Mouse (Mus musculus) neural tube, embryonic 12.5 days (tissue): ENCODE data around the gene Fign. TPM values are rescaled to one million over a fixed set of nuclear protein-coding genes. Genes with fewer than 3 reads are reported as not detected.

Source experiments
- ATAC-seq: fragments of 200-750 bp; cut with Nextera tagmentation; 2 replicates; pipeline ENCODE4 v1.8.0; 2017; ENCODE audit warnings: low read depth, mild to moderate bottlenecking, moderate TSS enrichment, moderate library complexity; ENCODE audit not compliant: low FRiP score
- H3K27ac ChIP-seq: fragments of 300-500 bp; sonication (generic); 2 replicates; pipeline ENCODE4 v1.5.1; 2016
- H3K27me3 ChIP-seq: fragments of 300-500 bp; sonication (generic); replicated peaks from 2 replicates; pipeline ENCODE4 v1.6.1; 2016; ENCODE audit warnings: mild to moderate bottlenecking
- H3K36me3 ChIP-seq: fragments of 300-500 bp; sonication (generic); 2 replicates; pipeline ENCODE4 v1.6.1; 2016; ENCODE audit warnings: mild to moderate bottlenecking
- H3K4me1 ChIP-seq: fragments of 300-500 bp; sonication (generic); 2 replicates; pipeline ENCODE4 v1.6.1; 2016
- H3K4me2 ChIP-seq: fragments of 300-500 bp; sonication (generic); replicated peaks from 2 replicates; pipeline ENCODE4 v1.6.1; 2016; ENCODE audit warnings: mild to moderate bottlenecking
- H3K4me3 ChIP-seq: fragments of 300-500 bp; sonication (generic); 2 replicates; pipeline ENCODE4 v1.5.1; 2016
- H3K9ac ChIP-seq: fragments of 300-500 bp; sonication (generic); 2 replicates; pipeline ENCODE4 v1.6.1; 2016; ENCODE audit warnings: mild to moderate bottlenecking
- H3K9me3 ChIP-seq: fragments of 300-500 bp; sonication (generic); 2 replicates; pipeline ENCODE4 v1.6.1; 2016; ENCODE audit warnings: mild to moderate bottlenecking
- WGBS: fragments of 180-500 bp; shearing (Covaris S2); methylation state at CpG from one replicate; pipeline ENCODE4 v1.1.7; 2016; 5-methylcytosine and 5-hydroxymethylcytosine counted together
- polyA plus RNA-seq: library from polyadenylated mRNA; unstranded; fragments of >200 nt; fragmentation: Nextera tagmentation; extraction: Ambion mirVana; gene quantifications from 2 replicates; pipeline ENCODE4 v1.2.1, GENCODE M21; 2016

Fign gene
- polyA plus RNA-seq, 1 experiment from 2014 or later, result 16.2 TPM

DNA sequence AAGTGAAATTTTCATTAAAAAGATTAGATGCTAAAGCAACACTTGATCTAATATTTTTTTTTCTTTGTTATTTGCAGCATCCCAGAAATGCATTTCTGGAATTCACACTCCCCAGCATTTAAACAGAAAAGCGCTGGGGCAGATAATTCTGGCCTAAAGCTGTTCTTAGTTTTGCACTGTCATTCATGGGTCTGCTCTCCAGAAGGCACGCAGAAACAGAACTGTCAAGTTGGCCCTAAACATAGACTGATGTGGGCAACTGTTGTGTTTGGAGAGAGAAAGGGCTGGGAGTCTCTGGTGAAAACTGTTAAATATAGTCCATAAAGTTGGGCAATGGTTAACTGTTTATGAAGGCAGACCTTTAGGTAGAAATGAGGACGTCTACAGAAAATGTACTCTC, 62.4 kb downstream of the Fign start:
- H3K4me1 ChIP-seq, result no peaks in the 10 kb centered on the region
- H3K9ac ChIP-seq, result no peak overlapping the region
- no peaks in the 10 kb centered on the region for H3K9me3 ChIP-seq
- no peaks in the 10 kb centered on the region for H3K36me3 ChIP-seq
- ATAC-seq, result no peak
- no peak overlapping the region for H3K27ac ChIP-seq
- H3K27me3 ChIP-seq, result no peaks in the 10 kb centered on the region
- H3K4me3 ChIP-seq, result no peak overlapping the region
- WGBS, result 76% methylated on average over 3 of the region's 3 CpGs
- H3K4me2 ChIP-seq, result no peak overlapping the region

DNA sequence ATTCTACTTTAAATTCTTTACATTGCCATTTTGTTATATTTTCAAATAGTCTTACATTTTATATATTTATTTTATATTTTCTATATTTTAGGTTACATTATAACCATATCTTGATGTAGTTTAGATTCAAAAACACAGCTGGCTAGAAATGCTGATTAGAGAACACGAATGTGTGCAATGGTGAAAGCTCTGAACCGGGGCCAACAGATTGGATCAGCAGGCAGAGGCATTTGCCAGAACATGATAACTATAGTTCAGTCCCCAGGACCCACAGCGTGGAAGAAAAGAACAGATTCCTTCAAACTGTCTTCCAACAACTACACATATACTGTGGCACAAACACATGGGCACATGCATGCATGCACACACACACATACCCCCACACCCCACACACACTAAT, 64.0 kb downstream of the Fign start:
- no peaks in the 10 kb centered on the region for H3K36me3 ChIP-seq

DNA sequence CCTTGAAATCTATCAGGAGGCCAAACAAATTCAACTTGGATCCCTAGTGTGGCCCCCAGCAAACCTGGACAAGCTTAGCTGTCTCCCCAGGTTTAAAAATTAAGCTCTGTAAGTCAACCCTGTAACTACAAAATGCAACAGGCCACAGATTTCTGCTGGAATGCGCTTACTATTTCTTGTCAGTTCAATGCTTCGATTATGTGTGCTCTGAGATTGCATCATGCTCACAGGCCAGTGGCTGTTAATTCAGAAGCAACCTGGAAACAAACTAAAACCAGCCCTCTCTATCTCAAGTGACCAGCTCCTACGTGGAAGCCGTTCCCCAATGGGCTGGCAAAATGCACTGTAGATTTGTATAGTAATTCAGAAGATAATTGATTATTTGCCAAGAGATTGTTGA, 71.9 kb downstream of the Fign start:
- ATAC-seq, result no peak
- Histone ChIP-seq H3K4me2 (no peak overlapping the region), H3K4me3 (no peak overlapping the region), H3K4me1 (no peaks in the 10 kb centered on the region), H3K27me3 (no peaks in the 10 kb centered on the region), H3K9me3 (no peaks in the 10 kb centered on the region), H3K27ac (no peak overlapping the region), H3K36me3 (no peaks in the 10 kb centered on the region), H3K9ac (no peak overlapping the region)
- WGBS, result 85% methylated on average over 4 of the region's 4 CpGs

More for the DNA sequence above, 64.0 kb downstream of the Fign start:
- Histone ChIP-seq H3K4me2 (no peak overlapping the region), H3K9me3 (no peaks in the 10 kb centered on the region), H3K4me3 (no peak overlapping the region), H3K9ac (no peak overlapping the region), H3K27ac (no peak overlapping the region), H3K27me3 (no peaks in the 10 kb centered on the region), H3K4me1 (no peaks in the 10 kb centered on the region)
- 90% methylated on average over 3 of the region's 3 CpGs for WGBS
- no peak for ATAC-seq

DNA sequence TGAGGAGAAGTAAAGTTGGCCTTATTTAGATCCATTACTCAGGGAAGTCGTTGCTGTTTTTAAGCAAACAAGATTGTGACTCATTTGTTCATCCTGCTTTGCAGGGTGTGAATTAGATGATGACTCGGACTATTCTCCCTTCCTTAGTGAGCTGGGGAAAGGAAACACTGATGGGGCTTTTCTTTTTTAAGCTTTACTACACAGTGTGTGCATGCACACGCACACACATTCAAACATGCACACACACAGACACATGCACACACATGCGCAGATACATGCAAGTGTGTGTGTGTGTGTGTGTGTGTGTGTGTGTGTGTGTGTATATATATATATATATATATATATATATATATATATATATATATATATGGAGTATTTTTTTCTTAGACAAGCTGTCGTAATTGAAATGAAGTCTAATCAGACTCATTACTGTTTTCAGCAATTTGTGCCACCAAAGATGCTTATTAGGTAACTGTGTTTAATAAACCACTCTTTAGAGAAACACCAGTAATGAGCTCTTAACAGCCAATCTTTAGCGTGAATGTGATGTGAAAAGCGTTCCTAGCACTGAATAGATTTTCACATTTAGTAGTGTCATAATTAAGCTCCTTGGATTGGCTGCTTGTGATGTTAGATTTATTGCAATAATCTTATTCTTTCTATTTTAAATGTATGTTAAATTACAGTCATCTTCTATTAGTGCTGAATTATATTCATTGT, 103.4 kb downstream of the Fign start:
- no peak for ATAC-seq
- Histone ChIP-seq H3K9me3 (no peaks in the 10 kb centered on the region), H3K27ac (no peak overlapping the region)

DNA sequence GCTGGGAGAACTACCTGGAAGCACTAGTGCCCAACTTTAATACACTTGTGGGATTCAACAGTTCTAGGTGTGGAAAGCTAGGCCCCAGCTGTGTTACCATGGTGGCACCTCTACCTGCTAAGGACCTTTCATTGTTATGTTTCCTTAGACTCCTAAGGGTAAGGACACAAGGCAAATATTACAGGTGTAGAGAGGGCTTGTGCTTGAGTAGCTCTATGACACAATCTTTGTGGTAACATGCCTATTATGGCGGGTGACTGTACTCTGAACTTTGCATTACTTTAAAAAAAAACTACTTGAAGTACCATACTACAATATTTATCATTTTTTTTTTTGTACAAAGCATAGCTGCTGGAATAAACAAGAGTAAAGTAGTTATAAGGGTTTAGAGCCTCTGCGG, 112.4 kb downstream of the Fign start:
- H3K4me1 ChIP-seq, result peaks cover 13% of the 10 kb centered on the region; the same call in 1 of the 2 replicates
- no peak overlapping the region for H3K9ac ChIP-seq
- no peaks in the 10 kb centered on the region for H3K27me3 ChIP-seq
- no peak for ATAC-seq
- H3K4me3 ChIP-seq, result no peak overlapping the region
- no peaks in the 10 kb centered on the region for H3K9me3 ChIP-seq
- peaks cover under 1% of the 10 kb centered on the region; the same call in 1 of the 2 replicates for H3K36me3 ChIP-seq
- H3K27ac ChIP-seq, result no peak overlapping the region
- 94% methylated on average over 2 of the region's 2 CpGs for WGBS
- no peak overlapping the region for H3K4me2 ChIP-seq

More for the DNA sequence above, 103.4 kb downstream of the Fign start:
- Histone ChIP-seq H3K36me3 (no peaks in the 10 kb centered on the region), H3K9ac (no peak overlapping the region), H3K4me3 (no peak overlapping the region), H3K27me3 (no peaks in the 10 kb centered on the region), H3K4me2 (no peak overlapping the region), H3K4me1 (no peaks in the 10 kb centered on the region)
- 83% methylated on average over 7 of the region's 7 CpGs for WGBS

DNA sequence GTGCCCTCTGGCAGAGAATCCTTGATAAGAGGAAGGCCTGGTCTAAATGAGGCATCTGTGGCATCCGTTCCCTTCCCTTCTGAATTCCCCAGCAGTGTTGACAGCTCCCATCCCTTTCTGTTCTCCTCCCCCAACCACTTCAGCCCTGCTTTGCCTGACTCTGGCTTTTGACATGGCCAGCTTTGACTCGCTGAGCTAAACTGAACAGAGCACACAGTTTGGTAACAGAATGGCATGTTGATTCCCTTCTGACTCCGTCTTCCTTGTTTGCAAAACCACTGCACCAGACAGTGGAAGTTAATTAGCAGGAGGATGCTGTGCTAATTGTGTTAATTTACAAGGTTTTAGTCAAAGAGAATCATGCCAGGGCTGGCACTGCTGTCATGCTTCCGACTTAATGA, 115.5 kb downstream of the Fign start:
- Histone ChIP-seq H3K36me3 (peaks cover 23% of the 10 kb centered on the region), H3K4me3 (no peak overlapping the region), H3K9ac (no peak overlapping the region), H3K27me3 (no peaks in the 10 kb centered on the region), H3K4me1 (peaks cover 13% of the 10 kb centered on the region; the same call in 1 of the 2 replicates), H3K4me2 (no peak overlapping the region), H3K27ac (no peak overlapping the region), H3K9me3 (no peaks in the 10 kb centered on the region)
- no peak for ATAC-seq
- 26% methylated on average over 4 of the region's 4 CpGs for WGBS

DNA sequence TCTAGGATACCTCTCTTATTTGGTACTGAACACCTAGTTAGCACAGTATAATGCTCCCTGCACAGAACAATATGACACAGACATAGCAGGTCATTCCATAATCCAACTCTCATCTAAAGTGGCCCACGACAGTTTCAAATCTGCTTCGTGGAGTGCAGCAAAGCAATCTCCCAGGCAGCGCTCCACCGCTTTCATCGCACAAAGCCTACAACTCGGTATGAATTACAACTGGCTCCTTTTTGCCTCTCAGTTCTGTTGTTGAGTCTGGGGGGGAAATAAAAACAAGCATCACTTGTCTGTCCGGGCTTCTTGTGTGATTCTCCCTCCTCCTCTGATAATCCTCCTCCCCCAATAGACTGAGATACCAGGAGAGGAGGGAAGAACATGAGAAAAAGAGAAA, 116.4 kb downstream of the Fign start:
- peaks cover 13% of the 10 kb centered on the region; the same call in 1 of the 2 replicates for H3K4me1 ChIP-seq
- H3K9ac ChIP-seq, result no peak overlapping the region
- H3K27ac ChIP-seq, result no peak overlapping the region
- H3K4me3 ChIP-seq, result no peak overlapping the region
- ATAC-seq, result no peak
- WGBS, result 65% methylated on average over 7 of the region's 7 CpGs
- H3K4me2 ChIP-seq, result no peak overlapping the region
- H3K36me3 ChIP-seq, result peaks cover 23% of the 10 kb centered on the region
- no peaks in the 10 kb centered on the region for H3K9me3 ChIP-seq
- no peaks in the 10 kb centered on the region for H3K27me3 ChIP-seq

DNA sequence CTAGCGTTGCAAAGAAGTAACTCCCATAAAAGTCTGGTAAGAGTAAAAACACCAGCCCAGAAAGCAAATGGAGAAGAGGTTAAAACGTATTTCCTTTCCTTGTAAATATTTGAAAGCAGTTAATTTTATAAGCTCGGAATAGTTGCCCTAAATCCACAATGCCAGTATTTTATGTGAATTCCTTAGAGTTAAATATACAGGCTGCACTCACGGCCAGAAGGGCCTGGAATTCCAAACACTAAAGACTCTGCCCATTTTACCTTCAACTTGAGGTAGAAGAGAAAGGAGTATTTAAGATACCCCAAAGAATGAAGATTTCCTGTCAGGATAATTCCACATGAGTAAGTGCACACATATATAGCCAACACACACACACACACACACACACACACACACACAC, 128.2 kb downstream of the Fign start:
- no peaks in the 10 kb centered on the region for H3K36me3 ChIP-seq
- no peak overlapping the region for H3K4me2 ChIP-seq
- no peak overlapping the region for H3K9ac ChIP-seq
- no peaks in the 10 kb centered on the region for H3K9me3 ChIP-seq
- no peaks in the 10 kb centered on the region for H3K27me3 ChIP-seq
- H3K4me3 ChIP-seq, result no peak overlapping the region
- H3K27ac ChIP-seq, result no peak overlapping the region
- peaks cover 13% of the 10 kb centered on the region for H3K4me1 ChIP-seq
- 48% methylated on average over 4 of the region's 4 CpGs for WGBS
- no peak for ATAC-seq

DNA sequence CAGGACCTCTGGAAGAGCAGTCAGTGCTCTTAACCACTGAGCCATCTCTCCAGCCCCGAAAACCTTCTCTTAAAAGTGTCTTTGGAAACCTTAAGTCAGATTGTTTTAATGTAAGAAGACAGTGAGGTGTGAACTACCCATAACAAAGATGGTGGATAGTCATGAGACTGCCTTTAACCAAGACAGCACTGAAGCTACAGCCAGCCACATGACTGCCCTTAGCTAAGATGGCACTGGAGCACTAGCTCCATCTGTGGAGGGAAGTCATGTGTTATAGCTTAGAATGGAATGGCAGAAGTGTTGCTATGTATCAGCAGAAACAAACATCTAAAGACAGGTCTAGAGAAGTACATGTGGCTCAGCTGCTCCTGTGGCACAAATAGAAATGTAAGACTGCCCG, 166.8 kb downstream of the Fign start:
- H3K9ac ChIP-seq, result no peak overlapping the region
- no peak for ATAC-seq
- no peaks in the 10 kb centered on the region for H3K4me1 ChIP-seq
- H3K9me3 ChIP-seq, result no peaks in the 10 kb centered on the region
- H3K27ac ChIP-seq, result no peak overlapping the region
- 98% methylated on average over 2 of the region's 2 CpGs for WGBS
- no peak overlapping the region for H3K4me2 ChIP-seq
- no peaks in the 10 kb centered on the region for H3K27me3 ChIP-seq
- no peaks in the 10 kb centered on the region for H3K36me3 ChIP-seq
- no peak overlapping the region for H3K4me3 ChIP-seq

DNA sequence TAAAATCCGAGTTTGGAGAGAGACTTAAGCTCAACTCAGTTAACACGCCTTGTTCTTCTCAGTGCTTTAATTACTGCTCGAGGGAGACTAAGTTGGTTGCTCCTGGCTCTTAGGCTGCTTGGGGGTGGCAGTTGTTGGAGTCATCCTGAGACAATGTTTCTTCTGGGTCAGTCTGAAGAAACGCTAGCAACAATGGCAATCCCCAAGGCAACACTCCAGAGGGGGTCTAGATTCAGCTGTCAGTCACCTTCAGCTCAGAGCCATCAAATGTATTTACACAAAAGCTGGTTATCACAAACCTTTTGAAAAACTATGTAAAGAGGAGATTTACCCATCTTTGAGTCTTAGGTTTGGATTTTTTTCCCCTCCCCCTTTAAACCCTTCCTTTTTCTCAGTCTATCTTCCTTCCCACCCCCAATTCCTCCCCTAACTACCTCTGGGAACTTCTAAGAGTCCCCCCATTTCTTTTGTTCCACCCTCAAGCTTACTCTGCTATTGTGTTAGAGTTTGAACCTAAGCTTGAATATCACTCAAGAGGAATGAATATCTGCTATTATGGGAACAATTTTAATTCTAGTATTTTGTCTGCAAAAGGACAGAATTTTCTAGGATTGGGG, 171.2 kb downstream of the Fign start:
- Histone ChIP-seq H3K27me3 (no peaks in the 10 kb centered on the region), H3K4me1 (no peaks in the 10 kb centered on the region), H3K27ac (no peak overlapping the region), H3K4me2 (no peak overlapping the region), H3K9me3 (no peaks in the 10 kb centered on the region), H3K9ac (no peak overlapping the region), H3K36me3 (no peaks in the 10 kb centered on the region), H3K4me3 (no peak overlapping the region)
- no peak for ATAC-seq
- 14% methylated on average over 4 of the region's 4 CpGs for WGBS

DNA sequence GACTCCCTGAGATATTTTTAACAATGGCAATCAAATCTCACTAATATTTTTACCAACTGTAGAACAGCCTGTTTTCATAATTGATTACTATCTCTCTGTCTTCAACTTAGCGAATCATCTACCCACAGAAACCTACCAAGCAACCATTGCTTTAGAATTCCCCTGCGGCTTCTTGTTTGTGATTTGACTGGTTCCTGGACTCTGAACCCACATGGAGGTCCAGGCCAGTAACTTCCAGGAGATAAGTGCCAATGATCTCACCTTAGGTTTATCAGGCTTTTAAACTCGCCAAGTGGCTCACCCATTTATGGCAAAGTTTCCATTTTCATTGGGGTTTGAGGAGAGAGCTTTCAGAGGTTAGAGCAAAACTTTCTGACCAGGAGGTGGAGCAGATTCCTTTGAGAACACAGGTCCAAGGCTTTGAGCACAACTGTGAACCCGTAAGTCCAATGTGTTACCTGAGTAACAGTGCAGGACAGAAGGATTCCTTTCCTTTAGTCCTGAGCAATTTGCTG, 172.1 kb downstream of the Fign start:
- Histone ChIP-seq H3K4me2 (no peak overlapping the region), H3K4me3 (no peak overlapping the region), H3K27ac (no peak overlapping the region), H3K9me3 (no peaks in the 10 kb centered on the region), H3K36me3 (no peaks in the 10 kb centered on the region), H3K4me1 (no peaks in the 10 kb centered on the region), H3K27me3 (no peaks in the 10 kb centered on the region), H3K9ac (no peak overlapping the region)
- ATAC-seq, result no peak
- WGBS, result 90% methylated on average over 4 of the region's 4 CpGs
